Mouse (Mus musculus) natural killer cell, adult 2 months (primary cell): Measurements from ENCODE around the gene Gtse1.

ENCODE experiments used
- DNase-seq, 2 experiments: peaks; one replicate each; pipeline ENCODE4 v3.0.0; 2022; ENCODE audit warnings: low spot score in 2 of 2

Gene Gtse1

GRCm38 (mm10) chr15:85867696-85868095 lies 8.2 kb downstream of the Gtse1 start:
- DNase-seq = peak; percentile 55 to 71

- no peak for DNase-seq
Observed at GRCm38 (mm10) chr15:85877336-85877735, 17.8 kb downstream of the Gtse1 start.

- DNase-seq = peak; percentile 82 to 88
Observed at GRCm38 (mm10) chr15:85878848-85879497, 19.4 kb downstream of the Gtse1 start, which contains the start of gene Trmu. TSS of gene Trmu (plus strand) at chr15:85879312.

GRCm38 (mm10) chr15:85879498-85879895 lies 20.0 kb downstream of the Gtse1 start:
- no peak for DNase-seq

- DNase-seq = no peak
Observed at GRCm38 (mm10) chr15:85885606-85886005, 26.1 kb downstream of the Gtse1 start.

- DNase-seq = no peak
Observed at GRCm38 (mm10) chr15:85889235-85889634, 29.7 kb downstream of the Gtse1 start.

GRCm38 (mm10) chr15:85891971-85892370 lies 32.4 kb downstream of the Gtse1 start:
- DNase-seq = no peak

- DNase-seq = no peak
Observed at GRCm38 (mm10) chr15:85892498-85893118, 33.1 kb downstream of the Gtse1 start.

GRCm38 (mm10) chr15:85893871-85894270 lies 34.3 kb downstream of the Gtse1 start:
- no peak for DNase-seq

- peak; percentile 55 to 76 for DNase-seq
Observed at GRCm38 (mm10) chr15:85896284-85896683, 36.7 kb downstream of the Gtse1 start.

GRCm38 (mm10) chr15:85897113-85897512 lies 37.6 kb downstream of the Gtse1 start:
- DNase-seq = no peak

GRCm38 (mm10) chr15:85899396-85899795 lies 39.9 kb downstream of the Gtse1 start:
- DNase-seq = no peak

GRCm38 (mm10) chr15:85900318-85900717 lies 40.8 kb downstream of the Gtse1 start:
- no peak for DNase-seq

- DNase-seq = no peak
Observed at GRCm38 (mm10) chr15:85900801-85901200, 41.3 kb downstream of the Gtse1 start.

GRCm38 (mm10) chr15:85902505-85902904 lies 43.0 kb downstream of the Gtse1 start:
- no peak for DNase-seq

GRCm38 (mm10) chr15:85903826-85904225 lies 44.3 kb downstream of the Gtse1 start:
- no peak for DNase-seq

GRCm38 (mm10) chr15:85908660-85909491 lies 49.3 kb downstream of the Gtse1 start:
- DNase-seq = peak; percentile 47 to 75

- DNase-seq = no peak
Observed at GRCm38 (mm10) chr15:85909492-85909829, 49.9 kb downstream of the Gtse1 start.

GRCm38 (mm10) chr15:85909931-85910330 lies 50.4 kb downstream of the Gtse1 start:
- DNase-seq = no peak

GRCm38 (mm10) chr15:85913605-85914004 lies 54.1 kb downstream of the Gtse1 start:
- peak; percentile 42 to 65 for DNase-seq

GRCm38 (mm10) chr15:85919191-85919891 lies 59.8 kb downstream of the Gtse1 start:
- no peak for DNase-seq

- no peak for DNase-seq
Observed at GRCm38 (mm10) chr15:85919892-85920248, 60.3 kb downstream of the Gtse1 start.
